Mouse (Mus musculus) c-Kit-positive CD71-negative TER-119-negative erythroid progenitor cells, embryonic 14.5 days (primary cell): ENCODE measurements at regions not wholly inside any gene's neighbourhood (a gene's known extent, or its start where the extent isn't known, plus 50 kb on each side); places are given as distances from the start of the nearest gene placed in this dataset.

Experiments
- DNase-seq: peaks from one replicate; pipeline ENCODE4 v3.0.0-alpha.2; 2013; ENCODE audit warnings: low read depth

DNA sequence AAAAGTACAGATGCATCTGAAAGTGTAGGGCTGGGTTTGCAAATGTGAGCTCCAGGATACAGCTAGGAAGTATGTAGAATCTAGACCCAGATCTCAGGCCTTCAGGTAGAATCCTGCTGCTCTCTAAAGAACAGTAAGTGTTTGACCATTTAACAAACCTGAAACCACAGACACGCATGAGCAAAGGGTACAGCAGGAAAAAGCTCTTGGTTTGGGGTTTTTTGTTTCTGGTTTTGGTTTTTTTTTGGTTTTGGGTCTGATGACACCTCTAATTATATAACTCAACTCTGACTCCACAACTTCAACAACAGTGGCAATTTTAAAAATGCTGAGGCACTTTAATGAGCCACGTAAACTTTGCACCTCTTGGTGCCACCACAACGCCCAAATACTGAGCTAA is 165.3 kb upstream of the Smim15 start:
- DNase-seq, result no peak

DNA sequence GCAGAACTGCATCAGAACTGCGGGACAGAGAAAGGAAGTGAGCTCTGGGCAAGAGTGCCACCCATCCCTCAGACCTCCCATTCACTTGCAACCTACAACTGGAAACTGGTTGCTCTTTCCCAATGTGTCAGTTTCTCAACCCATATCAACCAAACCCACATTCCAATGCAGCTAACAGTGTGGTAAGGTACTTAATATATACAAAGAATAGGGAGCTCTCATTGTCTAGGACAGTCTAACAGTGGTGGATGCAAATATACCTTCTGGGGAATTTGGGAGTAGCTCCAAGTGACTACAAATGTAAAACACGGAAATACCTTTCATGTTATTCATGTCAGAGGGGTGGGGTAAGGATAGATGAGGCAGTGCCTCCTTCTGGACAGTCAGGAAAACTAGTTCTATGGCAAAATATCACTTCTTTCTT is 171.0 kb upstream of the Smim15 start:
- DNase-seq, result no peak

- DNase-seq, result no peak
Observed at GRCm38 (mm10) chr13:107872574-107872973, 171.7 kb upstream of the Smim15 start.

DNA sequence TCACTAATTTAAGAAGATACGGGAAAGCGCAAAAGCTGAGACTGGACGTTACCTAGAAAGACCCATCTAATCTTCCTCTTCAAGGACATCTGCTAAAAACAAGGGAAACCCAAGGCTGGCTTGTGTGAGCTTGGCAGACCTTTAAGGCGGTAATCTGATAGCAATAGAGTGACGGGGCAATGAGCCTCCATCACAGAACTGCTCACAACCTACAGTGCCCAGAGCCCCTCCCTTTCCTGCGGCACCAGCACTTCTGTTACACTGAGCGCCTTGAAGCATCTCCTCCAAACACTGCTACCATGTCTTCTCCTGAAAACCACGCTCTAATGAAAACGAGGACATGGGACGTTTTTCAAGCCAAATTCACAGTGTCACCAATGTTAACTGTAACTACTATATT is 172.1 kb upstream of the Smim15 start:
- no peak for DNase-seq

GRCm38 (mm10) chr13:107868906-107869305 is 175.3 kb upstream of the Smim15 start:
- no peak for DNase-seq

DNA sequence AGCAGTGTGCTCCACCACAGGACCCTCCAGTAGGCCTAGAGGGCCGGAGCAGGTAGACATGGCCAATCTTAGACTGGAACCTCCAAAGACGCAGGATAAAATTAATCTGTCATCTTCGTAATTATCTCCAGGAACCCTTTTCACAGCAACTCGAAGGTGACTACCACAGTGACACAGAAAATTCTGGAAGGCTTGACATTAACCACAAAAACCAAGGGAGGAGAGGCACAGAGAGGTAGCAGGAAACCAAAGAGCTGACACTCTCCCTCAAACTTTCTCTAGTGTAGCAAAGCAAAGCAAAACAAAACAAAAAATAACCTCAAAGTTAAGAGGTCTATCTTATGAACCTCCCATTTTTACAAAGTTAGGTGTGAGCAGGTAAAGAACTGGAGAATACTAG is 177.4 kb upstream of the Smim15 start:
- DNase-seq, result no peak

GRCm38 (mm10) chr13:107862793-107863654 is 181.2 kb upstream of the Smim15 start:
- no peak for DNase-seq

DNA sequence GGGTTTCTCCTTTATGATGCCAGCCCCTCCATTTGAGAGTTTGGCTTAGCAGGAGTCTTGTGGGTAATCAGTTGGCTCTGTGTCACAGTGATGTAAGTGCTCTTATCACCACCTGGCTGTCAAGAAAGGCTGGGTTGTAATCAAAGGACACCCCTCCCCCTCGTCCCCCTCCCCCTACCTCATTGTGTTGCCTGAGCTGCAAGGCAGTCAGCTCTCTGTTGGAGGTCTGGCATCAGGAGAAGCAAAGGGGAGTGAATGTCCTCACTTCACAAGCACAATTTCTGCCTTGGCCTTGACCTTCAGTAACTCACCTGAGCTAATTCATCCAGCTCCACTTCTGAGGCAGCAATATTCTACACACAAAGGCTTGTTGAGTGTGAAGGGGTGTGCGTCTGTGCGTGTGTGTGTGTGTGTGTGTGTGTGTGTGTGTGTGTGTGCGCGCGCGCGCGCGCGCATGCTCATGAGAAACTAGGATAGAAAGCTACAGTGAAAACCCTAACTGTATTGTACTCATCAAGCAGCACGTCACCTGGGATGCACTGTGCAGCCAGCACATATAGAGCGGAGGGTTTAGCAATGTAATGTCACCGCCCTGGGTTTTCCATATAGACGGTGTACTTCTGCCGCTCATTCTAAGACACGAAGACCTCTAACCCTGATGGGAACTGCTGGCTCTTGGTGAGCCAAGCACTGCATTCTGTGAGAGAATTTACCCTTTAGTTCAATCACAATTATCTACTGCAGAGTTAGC is 182.7 kb upstream of the Smim15 start:
- no peak for DNase-seq

DNA sequence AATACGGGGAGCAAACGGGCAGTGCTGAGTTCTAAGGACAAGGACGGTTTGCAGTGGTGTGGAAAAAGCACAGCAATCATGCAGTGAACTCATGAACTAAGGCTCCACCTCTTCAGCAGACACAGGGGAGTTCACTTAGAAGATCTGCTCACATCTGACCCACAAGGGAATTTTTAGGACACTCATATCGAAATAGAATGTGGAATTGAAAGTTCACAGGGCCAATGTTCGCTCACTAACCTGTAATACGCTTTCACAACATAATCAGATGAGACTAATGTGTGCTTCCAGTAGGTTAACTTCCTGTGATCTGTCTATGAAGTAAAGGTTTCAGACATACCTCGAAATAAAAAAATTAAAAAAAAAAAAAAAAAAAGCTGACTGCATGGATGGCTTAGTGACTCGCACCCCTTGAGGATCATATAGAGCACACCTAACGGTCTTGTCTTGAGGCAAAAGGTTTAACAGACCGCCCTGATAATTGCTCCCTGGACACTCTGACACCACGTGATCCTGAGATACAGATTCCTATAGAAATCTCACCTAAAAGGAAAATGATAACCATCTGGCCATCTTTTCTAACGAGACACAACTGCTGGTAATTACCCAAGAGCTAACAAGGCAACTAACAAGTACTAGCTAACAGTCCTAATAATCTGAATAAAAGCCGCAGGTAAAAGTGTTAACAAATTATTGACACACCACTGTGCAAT is 187.0 kb upstream of the Smim15 start:
- DNase-seq, result no peak

DNA sequence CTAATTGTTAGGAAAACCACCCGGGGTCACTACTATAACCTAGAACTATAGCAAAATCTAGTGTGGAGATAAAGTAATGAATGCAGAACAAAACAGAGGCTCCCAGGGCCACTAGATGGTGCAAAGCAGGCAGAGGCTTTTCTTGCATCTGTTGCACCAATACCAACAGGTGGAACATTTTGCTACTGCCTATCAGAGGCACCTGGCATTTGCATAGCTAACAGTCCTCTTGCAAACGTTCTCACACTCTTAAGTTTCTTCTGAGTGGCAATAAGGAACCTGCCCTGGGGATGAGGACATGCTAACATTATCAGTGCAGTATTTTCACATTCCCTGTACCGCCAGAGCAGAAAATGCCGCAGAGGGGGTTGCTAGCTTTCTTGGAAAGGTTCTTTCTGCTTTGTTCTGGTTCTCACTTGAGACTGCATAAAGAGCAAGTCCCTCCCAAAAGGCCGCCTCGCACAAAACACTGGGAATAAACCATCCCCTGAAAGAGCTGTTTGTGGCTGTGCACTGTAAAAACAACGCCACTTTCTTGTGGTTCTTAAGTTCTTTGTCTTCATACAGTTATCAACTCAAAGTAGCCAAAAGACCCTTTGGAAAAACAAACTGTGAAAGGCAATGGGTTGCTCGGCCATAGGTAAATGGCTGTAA is 193.2 kb upstream of the Smim15 start:
- DNase-seq, result no peak

GRCm38 (mm10) chr13:107848871-107849270 is 195.4 kb upstream of the Smim15 start:
- no peak for DNase-seq

DNA sequence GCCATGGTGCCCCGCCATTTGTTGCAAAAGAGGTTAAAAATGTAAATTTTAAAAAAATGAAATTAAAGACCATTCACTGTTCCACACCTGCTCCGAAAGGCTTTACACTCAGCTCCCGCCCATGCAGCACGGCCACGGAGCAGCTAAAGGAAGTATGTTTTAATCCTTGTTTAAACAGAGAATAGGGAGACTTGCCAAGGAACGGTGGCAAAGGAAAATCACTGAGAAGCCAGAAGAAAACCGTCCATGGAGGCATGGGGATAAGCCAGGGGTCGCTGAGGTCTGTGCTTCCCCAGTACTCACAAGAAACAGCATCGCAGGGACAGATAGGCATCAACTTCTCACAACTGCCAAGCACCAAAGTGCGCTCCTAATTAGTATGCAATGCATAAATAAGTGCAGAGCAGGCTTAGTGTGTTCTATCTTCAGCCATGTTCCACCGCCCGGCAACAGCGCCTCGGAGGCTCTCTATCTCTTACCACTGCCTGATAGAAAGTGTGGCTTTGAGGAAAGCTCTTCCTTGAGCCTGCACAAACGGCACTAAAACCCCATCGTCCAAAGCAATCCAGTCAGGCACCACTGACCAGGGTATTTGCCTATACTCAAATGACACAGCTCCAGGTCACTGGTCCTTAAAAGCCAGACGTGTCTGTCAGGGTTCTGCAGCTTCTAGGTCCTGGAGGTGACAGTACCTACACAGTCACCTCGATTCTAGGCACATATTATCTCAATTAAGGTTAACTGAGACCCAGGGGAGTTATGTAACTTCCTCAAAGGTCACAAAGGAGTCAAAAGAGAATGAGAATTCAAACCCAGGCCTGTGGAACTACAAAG is 196.8 kb upstream of the Smim15 start:
- DNase-seq, result no peak

- DNase-seq, result no peak
Observed at GRCm38 (mm10) chr13:107846621-107847178, 197.5 kb upstream of the Smim15 start.

- no peak for DNase-seq
Observed at GRCm38 (mm10) chr13:107845838-107846237, 198.4 kb upstream of the Smim15 start.

GRCm38 (mm10) chr13:107844085-107844484 is 200.2 kb upstream of the Smim15 start:
- no peak for DNase-seq

DNA sequence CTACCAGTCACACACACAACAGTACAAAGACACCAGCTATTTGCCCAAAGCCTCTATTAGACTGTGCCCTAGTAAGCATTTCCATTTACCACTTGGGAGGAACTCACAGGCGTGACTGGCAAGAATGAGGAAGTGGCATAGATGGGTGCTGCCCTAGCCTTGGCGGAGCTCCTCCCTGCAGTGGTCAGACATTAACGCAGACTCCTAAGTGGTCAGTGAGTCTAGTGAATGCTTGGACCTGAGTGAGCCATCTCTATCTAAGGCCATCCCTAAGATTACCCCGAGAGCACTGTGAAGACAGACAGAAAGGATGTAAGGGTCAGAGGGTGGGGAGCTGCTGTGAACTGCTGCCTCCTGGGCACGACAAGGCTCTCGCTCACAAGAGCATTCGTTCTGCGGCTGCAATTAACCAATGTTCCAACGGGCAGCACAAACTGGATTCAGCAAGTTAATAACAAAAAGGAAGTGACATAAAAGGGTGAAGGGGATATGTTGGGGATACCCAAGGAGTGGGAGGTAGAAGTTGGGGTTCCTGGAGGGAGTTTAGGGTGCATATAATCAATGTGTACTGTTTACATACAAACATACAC is 206.0 kb upstream of the Smim15 start:
- no peak for DNase-seq

GRCm38 (mm10) chr13:107837206-107837952 is 206.9 kb upstream of the Smim15 start:
- no peak for DNase-seq

DNA sequence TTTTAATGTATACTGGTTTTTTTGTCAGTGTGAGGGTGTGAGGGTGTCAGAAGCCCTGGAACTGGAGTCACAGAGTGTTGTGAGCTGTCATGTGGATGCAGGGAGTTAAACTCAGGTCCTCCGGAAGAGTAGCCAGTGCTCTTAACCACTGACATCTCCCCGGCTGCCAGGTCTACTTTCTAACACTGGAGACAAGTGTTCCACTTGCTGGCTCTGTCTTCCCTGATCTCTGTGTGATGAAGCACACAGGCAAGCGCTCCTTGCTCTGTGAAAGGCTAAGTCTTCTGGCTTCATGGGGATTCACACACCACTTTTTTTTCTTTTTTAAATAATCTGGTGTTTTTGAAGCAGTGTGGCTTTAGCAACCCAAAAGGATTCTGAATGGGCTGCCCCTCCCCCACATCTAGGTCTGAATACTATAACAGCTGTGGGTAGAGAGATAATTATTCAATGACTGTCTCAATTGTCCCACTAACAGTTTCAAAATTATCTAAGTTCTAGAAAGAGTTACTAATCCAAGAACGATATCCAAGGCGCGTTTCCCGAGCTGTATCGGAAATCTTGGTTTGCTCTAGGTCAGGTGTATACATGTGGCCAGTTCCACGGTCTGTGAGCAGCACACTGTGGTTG is 208.4 kb upstream of the Smim15 start:
- DNase-seq, result no peak

DNA sequence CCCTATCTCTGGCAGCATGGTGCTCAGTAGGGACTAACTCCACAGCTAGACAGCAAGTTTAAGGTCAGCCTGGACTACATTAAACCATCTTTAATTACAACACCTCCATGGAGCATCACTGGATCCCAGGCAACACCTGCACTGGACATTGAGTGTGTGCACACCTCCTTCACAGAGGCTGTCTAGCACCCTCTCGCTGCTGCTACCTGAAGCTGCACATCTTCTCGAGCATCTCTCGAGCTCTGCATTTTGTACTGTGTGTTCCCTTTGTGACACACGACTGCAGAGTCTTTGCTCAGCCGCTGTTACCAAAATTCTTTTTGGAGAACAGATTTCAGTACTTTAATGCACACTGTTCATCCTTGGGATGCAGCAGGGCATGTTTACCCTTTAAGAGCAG is 212.2 kb upstream of the Smim15 start:
- DNase-seq, result no peak
